Mouse (Mus musculus): ENCODE measurements around the gene Dbp.
A peak's percentile ranks its signal among the peaks of the same experiment; 100 is the strongest.

Dbp gene

GRCm38 (mm10) chr7:45713396-45713795 is 8.5 kb downstream of the Dbp start:
- DNase-seq: no peak

GRCm38 (mm10) chr7:45713881-45714520 is 9.1 kb downstream of the Dbp start:
- DNase-seq: no peak

GRCm38 (mm10) chr7:45714630-45715089 is 9.8 kb downstream of the Dbp start:
- DNase-seq: peak; percentile 57 to 72

GRCm38 (mm10) chr7:45715090-45715708 is 10.3 kb downstream of the Dbp start, which contains the start of gene Rpl18:
Rpl18 (plus strand) TSS chr7:45715457.
- DNase-seq: peak; percentile 99

- DNase-seq: peak in 1 of 2 experiments; percentile 38
Observed at GRCm38 (mm10) chr7:45715741-45716459, 11.0 kb downstream of the Dbp start.

GRCm38 (mm10) chr7:45716460-45716857 is 11.6 kb downstream of the Dbp start:
- DNase-seq: no peak

- DNase-seq: no peak
Observed at GRCm38 (mm10) chr7:45716952-45717917, 12.3 kb downstream of the Dbp start.

- DNase-seq: peak; percentile 98
Observed at GRCm38 (mm10) chr7:45717918-45718297, 13.0 kb downstream of the Dbp start, which contains the start of gene Sphk2. Sphk2 (minus strand) TSS chr7:45718002.

- DNase-seq: no peak
Observed at GRCm38 (mm10) chr7:45718331-45718730, 13.4 kb downstream of the Dbp start.

GRCm38 (mm10) chr7:45719180-45719579 is 14.3 kb downstream of the Dbp start:
- no peak for DNase-seq

GRCm38 (mm10) chr7:45719738-45720412 is 15.0 kb downstream of the Dbp start:
- DNase-seq: no peak

- DNase-seq: peak; percentile 54 to 79
Observed at GRCm38 (mm10) chr7:45720413-45721233, 15.7 kb downstream of the Dbp start, which contains the start of gene Fam83e. Fam83e (plus strand) TSS chr7:45721212.

- DNase-seq: no peak
Observed at GRCm38 (mm10) chr7:45721234-45721571, 16.3 kb downstream of the Dbp start.

GRCm38 (mm10) chr7:45721642-45722347 is 16.9 kb downstream of the Dbp start:
- no peak for DNase-seq

GRCm38 (mm10) chr7:45722348-45722713 is 17.4 kb downstream of the Dbp start:
- DNase-seq: no peak

GRCm38 (mm10) chr7:45723301-45723700 is 18.4 kb downstream of the Dbp start:
- DNase-seq: no peak

- DNase-seq: no peak
Observed at GRCm38 (mm10) chr7:45723781-45724180, 18.9 kb downstream of the Dbp start.

- DNase-seq: no peak
Observed at GRCm38 (mm10) chr7:45725151-45725550, 20.3 kb downstream of the Dbp start.

GRCm38 (mm10) chr7:45725713-45726112 is 20.8 kb downstream of the Dbp start, which contains the start of gene Spaca4:
Spaca4 (minus strand) TSS chr7:45725813.
- no peak for DNase-seq

- no peak for DNase-seq
Observed at GRCm38 (mm10) chr7:45726419-45726818, 21.5 kb downstream of the Dbp start.
